Mouse (Mus musculus): Measurements from ENCODE around the gene Ranbp10. TPM values are rescaled to one million over a fixed set of nuclear protein-coding genes. Genes with fewer than 3 reads are reported as not detected.

Gene Ranbp10
- total and polyA plus RNA-seq, 2 experiments, result 19.7 to 37.1 TPM

DNA sequence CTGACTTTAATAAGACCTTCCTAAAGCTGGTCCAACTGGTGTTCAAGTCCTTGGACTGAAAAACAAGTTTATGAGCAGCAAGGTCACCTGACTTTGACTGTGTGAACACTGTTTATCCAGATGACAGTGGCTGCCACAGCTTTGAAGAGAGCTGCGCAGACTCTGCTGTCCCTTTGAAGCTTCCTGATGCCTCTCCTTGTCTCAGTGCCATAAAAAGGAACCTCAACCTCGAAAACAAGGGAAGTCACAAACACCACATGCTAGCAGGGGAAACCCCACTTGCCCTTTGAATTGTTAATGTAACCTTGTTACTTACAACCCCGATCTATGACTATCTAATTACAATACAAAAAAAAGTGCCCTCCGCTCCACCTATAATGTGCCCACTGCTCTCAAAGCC lies 1.6 kb downstream of the Ranbp10 start:
- WGBS, result 29% methylated on average over 4 of the region's 4 CpGs
- Histone ChIP-seq H3K27ac (replicated peaks; ENCODE audit: insufficient read depth, low read depth, low read length) (peak overlapping the region; percentile 80), H3K9ac (ENCODE audit: low read depth, low read length) (peak overlapping the region; percentile 86), H3K4me3 (ENCODE audit: insufficient read depth, low read depth, low read length) (peak overlapping the region; percentile 81), H3K27me3 (ENCODE audit: control insufficient read depth, insufficient read depth, low read length) (no peaks in the 10 kb centered on the region), H3K4me1 (ENCODE audit: control insufficient read depth, insufficient read depth, low read length) (peaks cover 25% of the 10 kb centered on the region), H3K36me3 (ENCODE audit: control insufficient read depth, insufficient read depth, low read length) (peaks cover 23% of the 10 kb centered on the region), H3K79me2 (ENCODE audit: control insufficient read depth, insufficient read depth, low read length) (peaks cover 46% of the 10 kb centered on the region)
- DNase-seq (ENCODE audit: extremely low read depth, low read depth, low spot score), result peak; percentile 81
- TF ChIP-seq POLR2A (IDR thresholded peaks at IDR 0.05; ENCODE audit: extremely low read depth, insufficient read depth, low read length), result no peak
- no peak for TF ChIP-seq CTCF (IDR thresholded peaks at IDR 0.05; ENCODE audit: low read depth, low read length)

DNA sequence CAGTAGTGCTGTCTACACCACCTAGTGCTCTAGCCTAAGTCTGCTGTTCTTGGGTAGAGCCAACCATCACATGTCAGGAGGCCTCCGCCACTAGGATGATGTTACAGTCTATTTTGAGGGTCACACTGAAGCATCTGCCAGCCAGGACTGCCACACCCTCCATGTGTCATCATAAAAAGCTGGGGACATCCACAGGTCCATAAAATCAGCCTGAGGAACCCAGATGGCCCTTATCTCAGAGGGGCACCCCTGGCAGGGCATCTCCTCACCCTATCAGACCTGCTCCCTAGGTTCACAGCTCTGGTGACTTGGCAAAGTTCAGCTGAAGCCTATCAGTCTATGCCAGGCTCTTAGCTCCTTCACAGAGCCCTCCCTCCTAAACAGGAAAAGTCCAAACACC lies 6.2 kb downstream of the Ranbp10 start:
- peak overlapping the region; percentile 21 for H3K27ac ChIP-seq (replicated peaks; ENCODE audit: insufficient read depth, low read depth, low read length)
- peaks cover 30% of the 10 kb centered on the region for H3K36me3 ChIP-seq (ENCODE audit: control insufficient read depth, insufficient read depth, low read length)
- H3K4me3 ChIP-seq (ENCODE audit: insufficient read depth, low read depth, low read length), result no peak overlapping the region
- no peak for TF ChIP-seq CTCF (IDR thresholded peaks at IDR 0.05; ENCODE audit: low read depth, low read length)
- TF ChIP-seq POLR2A (IDR thresholded peaks at IDR 0.05; ENCODE audit: extremely low read depth, insufficient read depth, low read length), result no peak
- no peaks in the 10 kb centered on the region for H3K27me3 ChIP-seq (ENCODE audit: control insufficient read depth, insufficient read depth, low read length)
- H3K79me2 ChIP-seq (ENCODE audit: control insufficient read depth, insufficient read depth, low read length), result peaks cover 63% of the 10 kb centered on the region
- DNase-seq (ENCODE audit: extremely low read depth, low read depth, low spot score), result no peak
- H3K4me1 ChIP-seq (ENCODE audit: control insufficient read depth, insufficient read depth, low read length), result peaks cover 38% of the 10 kb centered on the region
- WGBS, result 75% methylated on average over 1 of the region's 1 CpGs
- no peak overlapping the region for H3K9ac ChIP-seq (ENCODE audit: low read depth, low read length)

DNA sequence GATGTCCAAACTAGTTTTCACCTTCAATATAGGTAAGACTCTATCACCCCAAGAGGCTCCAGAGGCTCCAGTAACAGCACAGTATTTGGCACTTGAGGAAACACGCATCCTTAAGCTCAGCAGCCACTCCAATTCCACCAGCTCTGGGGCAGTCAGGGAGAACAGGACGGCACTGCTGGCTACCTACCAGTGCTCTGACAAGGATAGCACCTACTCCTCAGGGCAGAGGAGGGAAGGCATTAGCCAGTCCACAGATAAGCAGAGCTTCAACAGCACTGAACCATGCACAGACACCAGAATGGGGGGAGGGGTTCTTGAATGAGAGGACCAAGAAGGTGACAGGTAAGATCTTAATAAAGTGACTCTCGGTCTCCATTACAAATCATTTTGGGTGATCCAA lies 7.5 kb downstream of the Ranbp10 start:
- H3K4me3 ChIP-seq (ENCODE audit: insufficient read depth, low read depth, low read length), result no peak overlapping the region
- TF ChIP-seq CTCF (IDR thresholded peaks at IDR 0.05; ENCODE audit: low read depth, low read length), result no peak
- TF ChIP-seq POLR2A (IDR thresholded peaks at IDR 0.05; ENCODE audit: extremely low read depth, insufficient read depth, low read length), result no peak
- H3K4me1 ChIP-seq (ENCODE audit: control insufficient read depth, insufficient read depth, low read length), result peaks cover 32% of the 10 kb centered on the region
- H3K27ac ChIP-seq (replicated peaks; ENCODE audit: insufficient read depth, low read depth, low read length), result no peak overlapping the region; the same call in 1 of the 2 replicates
- no peaks in the 10 kb centered on the region for H3K27me3 ChIP-seq (ENCODE audit: control insufficient read depth, insufficient read depth, low read length)
- WGBS, result 82% methylated on average over 3 of the region's 3 CpGs
- H3K9ac ChIP-seq (ENCODE audit: low read depth, low read length), result no peak overlapping the region
- H3K79me2 ChIP-seq (ENCODE audit: control insufficient read depth, insufficient read depth, low read length), result peaks cover 57% of the 10 kb centered on the region
- no peak for DNase-seq (ENCODE audit: extremely low read depth, low read depth, low spot score)
- H3K36me3 ChIP-seq (ENCODE audit: control insufficient read depth, insufficient read depth, low read length), result peaks cover 31% of the 10 kb centered on the region

DNA sequence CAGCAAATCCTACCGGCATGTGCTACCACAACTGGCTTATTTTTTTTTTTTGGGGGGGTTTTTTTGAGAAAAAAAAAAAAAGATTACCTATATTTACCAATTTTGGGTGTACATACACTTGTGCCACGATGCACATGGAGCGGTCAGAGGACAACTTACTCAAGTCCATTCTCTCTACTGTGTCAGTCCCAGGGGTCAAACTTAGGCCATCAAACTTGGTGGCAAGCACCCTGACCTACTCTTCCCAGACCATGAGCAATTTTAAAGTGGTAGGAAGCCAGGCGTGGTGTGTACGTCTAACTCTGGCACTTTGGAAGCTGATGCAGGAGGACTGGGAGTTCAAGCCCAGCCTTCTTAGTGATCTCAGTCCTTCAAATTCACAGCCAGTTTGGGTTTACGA lies 13.9 kb downstream of the Ranbp10 start:
- TF ChIP-seq CTCF (IDR thresholded peaks at IDR 0.05; ENCODE audit: low read depth, low read length), result no peak
- Histone ChIP-seq H3K9ac (ENCODE audit: low read depth, low read length) (peak overlapping the region; percentile 45), H3K27me3 (ENCODE audit: control insufficient read depth, insufficient read depth, low read length) (no peaks in the 10 kb centered on the region), H3K4me3 (ENCODE audit: insufficient read depth, low read depth, low read length) (no peak overlapping the region), H3K4me1 (ENCODE audit: control insufficient read depth, insufficient read depth, low read length) (peaks cover 42% of the 10 kb centered on the region), H3K27ac (replicated peaks; ENCODE audit: insufficient read depth, low read depth, low read length) (peak overlapping the region; percentile 94), H3K36me3 (ENCODE audit: control insufficient read depth, insufficient read depth, low read length) (peaks cover 12% of the 10 kb centered on the region), H3K79me2 (ENCODE audit: control insufficient read depth, insufficient read depth, low read length) (peaks cover 39% of the 10 kb centered on the region)
- DNase-seq (ENCODE audit: extremely low read depth, low read depth, low spot score), result peak; percentile 96
- WGBS, result 34% methylated on average over 6 of the region's 6 CpGs

DNA sequence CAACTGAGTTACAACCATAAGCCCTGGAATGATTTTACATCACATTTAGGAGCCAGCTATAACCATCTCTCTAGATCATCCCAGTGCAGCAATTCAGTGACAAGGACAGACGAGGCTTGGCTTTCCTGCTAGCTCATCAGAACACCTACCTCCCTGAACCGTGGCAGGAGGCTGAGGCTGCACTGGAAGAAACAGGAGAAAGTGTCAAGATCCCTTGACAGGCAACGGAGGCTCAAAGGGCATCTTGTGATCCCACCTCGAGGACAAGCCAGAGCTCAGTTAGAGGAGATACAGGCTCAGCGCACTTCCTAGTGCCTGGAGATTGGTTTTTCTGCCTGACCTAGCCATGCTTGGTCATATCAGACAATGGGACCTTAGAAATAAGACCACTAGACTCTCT lies 14.6 kb downstream of the Ranbp10 start:
- no peak overlapping the region for H3K9ac ChIP-seq (ENCODE audit: low read depth, low read length)
- H3K4me1 ChIP-seq (ENCODE audit: control insufficient read depth, insufficient read depth, low read length), result peaks cover 47% of the 10 kb centered on the region
- H3K27me3 ChIP-seq (ENCODE audit: control insufficient read depth, insufficient read depth, low read length), result no peaks in the 10 kb centered on the region
- 73% methylated on average over 5 of the region's 5 CpGs for WGBS
- H3K27ac ChIP-seq (replicated peaks; ENCODE audit: insufficient read depth, low read depth, low read length), result peak overlapping the region; percentile 94
- no peak for DNase-seq (ENCODE audit: extremely low read depth, low read depth, low spot score)
- TF ChIP-seq CTCF (IDR thresholded peaks at IDR 0.05; ENCODE audit: low read depth, low read length) (no peak), POLR2A (IDR thresholded peaks at IDR 0.05; ENCODE audit: extremely low read depth, insufficient read depth, low read length) (no peak)
- H3K4me3 ChIP-seq (ENCODE audit: insufficient read depth, low read depth, low read length), result no peak overlapping the region
- H3K79me2 ChIP-seq (ENCODE audit: control insufficient read depth, insufficient read depth, low read length), result peaks cover 40% of the 10 kb centered on the region; the same call in 1 of the 2 replicates
- H3K36me3 ChIP-seq (ENCODE audit: control insufficient read depth, insufficient read depth, low read length), result peaks cover 9% of the 10 kb centered on the region

DNA sequence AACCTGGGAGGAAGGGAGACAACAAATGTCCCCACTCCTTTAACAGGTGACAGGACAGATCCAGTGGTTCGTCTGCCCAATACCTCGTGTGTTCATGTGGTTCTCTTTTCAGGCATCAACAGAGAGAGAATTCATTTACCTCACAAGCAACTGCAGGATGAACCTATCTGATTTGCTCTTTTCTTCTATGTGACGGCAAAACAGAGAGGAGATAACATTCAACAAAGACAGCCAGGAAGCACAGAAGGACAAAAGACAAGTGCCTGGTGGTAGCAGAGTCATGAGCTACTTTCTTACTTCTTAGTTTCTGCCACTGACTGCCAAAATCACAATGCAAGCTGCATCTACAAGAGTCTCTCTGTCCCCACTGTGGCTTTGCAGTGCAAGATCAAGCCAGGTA lies 15.6 kb downstream of the Ranbp10 start:
- H3K4me1 ChIP-seq (ENCODE audit: control insufficient read depth, insufficient read depth, low read length), result peaks cover 52% of the 10 kb centered on the region
- H3K27me3 ChIP-seq (ENCODE audit: control insufficient read depth, insufficient read depth, low read length), result no peaks in the 10 kb centered on the region
- H3K4me3 ChIP-seq (ENCODE audit: insufficient read depth, low read depth, low read length), result no peak overlapping the region
- WGBS, result 52% methylated on average over 3 of the region's 3 CpGs
- peaks cover 9% of the 10 kb centered on the region for H3K36me3 ChIP-seq (ENCODE audit: control insufficient read depth, insufficient read depth, low read length)
- peak overlapping the region; percentile 71 for H3K27ac ChIP-seq (replicated peaks; ENCODE audit: insufficient read depth, low read depth, low read length)
- H3K9ac ChIP-seq (ENCODE audit: low read depth, low read length), result peak overlapping the region; percentile 55
- DNase-seq (ENCODE audit: extremely low read depth, low read depth, low spot score), result no peak
- TF ChIP-seq CTCF (IDR thresholded peaks at IDR 0.05; ENCODE audit: low read depth, low read length) (no peak), POLR2A (IDR thresholded peaks at IDR 0.05; ENCODE audit: extremely low read depth, insufficient read depth, low read length) (no peak)
- peaks cover 42% of the 10 kb centered on the region; the same call in 1 of the 2 replicates for H3K79me2 ChIP-seq (ENCODE audit: control insufficient read depth, insufficient read depth, low read length)
